In the genomic region with DNA sequence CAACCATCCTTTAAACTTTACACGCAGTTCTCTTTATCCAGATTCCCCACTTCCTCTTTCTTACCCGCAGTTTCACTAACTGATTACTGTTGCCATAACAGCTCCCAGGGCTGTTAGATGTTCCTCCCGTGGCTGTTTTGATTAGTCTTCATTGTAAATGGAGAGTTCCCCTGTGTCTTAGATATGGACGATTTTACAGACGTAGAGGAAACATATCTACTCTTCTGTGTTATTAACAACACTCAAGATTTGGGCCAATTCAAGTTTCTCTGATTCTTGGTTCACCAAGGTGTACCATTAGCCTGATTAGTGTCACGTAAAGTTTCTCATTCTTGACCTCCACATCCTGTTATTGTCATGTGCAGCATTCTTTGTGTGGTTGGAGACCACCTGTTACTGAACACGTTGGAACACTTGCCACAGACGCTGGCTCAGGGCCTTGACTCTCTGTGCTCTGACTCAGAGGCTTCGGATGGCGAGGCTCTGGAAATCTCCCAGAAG, we compare ENCODE assay signal across 14 mouse cellular contexts. TPM values are rescaled to one million over a fixed set of nuclear protein-coding genes. Genes with fewer than 3 reads are reported as not detected.
DNase-seq lines count a peak whose midpoint lies in the region; ATAC-seq lines count a peak whose summit lies in the region.
"Had no signal": no experiment of that assay in that cellular context is flagged by ENCODE, and none has a peak within 500 bp of the region (broad histone marks: within the 10 kb centered on the region; RNA-seq: fewer than 3 reads in every experiment).

No protein-coding gene starts in this region.

- H3K27ac ChIP-seq in heart, embryonic 11.5 days (ENCODE audit: low read depth, low read length) = no peak overlapping the region
- no peak overlapping the region for H3K27ac ChIP-seq in midbrain, embryonic 10.5 days (replicated peaks)
- no peak overlapping the region for H3K27ac ChIP-seq in forebrain, embryonic 16.5 days (ENCODE audit: low read length)
- H3K27ac ChIP-seq in hindbrain, embryonic 13.5 days = no peak overlapping the region
- H3K27ac ChIP-seq: forebrain, embryonic 12.5 days; macrophage had no signal

- DNase-seq in heart, postnatal 4 days = peak; percentile 12
- DNase-seq in c-Kit-positive CD71-negative TER-119-negative erythroid progenitor cells, embryonic 14.5 days (ENCODE audit: low read depth) = peak; percentile 37
- DNase-seq in thymus, adult 18-20 months = peak; percentile 25 to 53
- no peak for DNase-seq in midbrain, embryonic 10.5 days (ENCODE audit: low spot score)
- DNase-seq: cerebellum, postnatal 25 days had no signal

- no peak overlapping the region for H3K4me2 ChIP-seq in heart, embryonic 11.5 days
- no peak overlapping the region for H3K4me2 ChIP-seq in forebrain, embryonic 16.5 days (ENCODE audit: low read length)
- H3K4me2 ChIP-seq in hindbrain, embryonic 13.5 days = no peak overlapping the region
- H3K4me2 ChIP-seq: forebrain, embryonic 12.5 days had no signal

- H3K27me3 ChIP-seq in heart, embryonic 11.5 days (ENCODE audit: control insufficient read depth, insufficient read depth, low read length) = no peaks in the 10 kb centered on the region
- H3K27me3 ChIP-seq in midbrain, embryonic 10.5 days (ENCODE audit: low read depth, poor library complexity, severe bottlenecking) = no peaks in the 10 kb centered on the region
- H3K27me3 ChIP-seq in forebrain, embryonic 16.5 days (replicated peaks; ENCODE audit: control insufficient read depth, insufficient read depth, low read length) = no peaks in the 10 kb centered on the region
- no peaks in the 10 kb centered on the region for H3K27me3 ChIP-seq in hindbrain, embryonic 13.5 days
- H3K27me3 ChIP-seq: forebrain, embryonic 12.5 days had no signal

- no peak for ATAC-seq in heart, embryonic 11.5 days (replicated peaks; ENCODE audit: insufficient number of reproducible peaks, low FRiP score, low TSS enrichment)
- peak; percentile 26 for ATAC-seq in CD4-positive, CD25-positive, alpha-beta regulatory T cell, adult 4 months
- no peak for ATAC-seq in forebrain, embryonic 16.5 days
- ATAC-seq in hindbrain, embryonic 13.5 days (ENCODE audit: low FRiP score) = no peak

- H3K9ac ChIP-seq in heart, embryonic 11.5 days (ENCODE audit: low read depth, low read length) = no peak overlapping the region
- no peak overlapping the region for H3K9ac ChIP-seq in forebrain, embryonic 16.5 days (replicated peaks; ENCODE audit: low read depth, low read length)
- H3K9ac ChIP-seq in hindbrain, embryonic 13.5 days = no peak overlapping the region
- H3K9ac ChIP-seq: forebrain, embryonic 12.5 days had no signal

- H3K36me3 ChIP-seq in heart, embryonic 11.5 days (ENCODE audit: control insufficient read depth, insufficient read depth, low read length) = no peaks in the 10 kb centered on the region
- no peaks in the 10 kb centered on the region for H3K36me3 ChIP-seq in midbrain, embryonic 10.5 days
- no peaks in the 10 kb centered on the region for H3K36me3 ChIP-seq in forebrain, embryonic 16.5 days (ENCODE audit: control insufficient read depth, insufficient read depth)
- H3K36me3 ChIP-seq in hindbrain, embryonic 13.5 days = no peaks in the 10 kb centered on the region
- H3K36me3 ChIP-seq: forebrain, embryonic 12.5 days had no signal

- H3K9me3 ChIP-seq in heart, embryonic 11.5 days (replicated peaks; ENCODE audit: control insufficient read depth, low read length) = no peaks in the 10 kb centered on the region
- no peaks in the 10 kb centered on the region for H3K9me3 ChIP-seq in midbrain, embryonic 10.5 days (replicated peaks)
- no peaks in the 10 kb centered on the region for H3K9me3 ChIP-seq in forebrain, embryonic 16.5 days (ENCODE audit: control insufficient read depth, low read length)
- H3K9me3 ChIP-seq in hindbrain, embryonic 13.5 days = no peaks in the 10 kb centered on the region
- H3K9me3 ChIP-seq: forebrain, embryonic 12.5 days had no signal

- no peaks in the 10 kb centered on the region for H3K4me1 ChIP-seq in heart, embryonic 11.5 days (ENCODE audit: control insufficient read depth, insufficient read depth, low read length)
- peaks cover 7% of the 10 kb centered on the region for H3K4me1 ChIP-seq in midbrain, embryonic 10.5 days
- H3K4me1 ChIP-seq in forebrain, embryonic 16.5 days (replicated peaks; ENCODE audit: control insufficient read depth, insufficient read depth, low read length) = peaks cover 9% of the 10 kb centered on the region; the same call in 1 of the 2 replicates
- H3K4me1 ChIP-seq in hindbrain, embryonic 13.5 days (replicated peaks) = peaks cover 13% of the 10 kb centered on the region

- no peak overlapping the region for H3K4me3 ChIP-seq in heart, embryonic 11.5 days (ENCODE audit: low read depth, low read length)
- H3K4me3 ChIP-seq in midbrain, embryonic 10.5 days = no peak overlapping the region
- no peak overlapping the region for H3K4me3 ChIP-seq in forebrain, embryonic 16.5 days (replicated peaks; ENCODE audit: low read length)
- H3K4me3 ChIP-seq in hindbrain, embryonic 13.5 days = no peak overlapping the region
- H3K4me3 ChIP-seq: forebrain, embryonic 12.5 days had no signal

- WGBS in heart, embryonic 11.5 days (ENCODE audit: insufficient replicate concordance) = 47% methylated on average over 10 of the region's 10 CpGs
- 81% methylated on average over 10 of the region's 10 CpGs for WGBS in midbrain, embryonic 10.5 days
- WGBS in forebrain, embryonic 16.5 days = 77% methylated on average over 10 of the region's 10 CpGs
- WGBS in hindbrain, embryonic 13.5 days = 79% methylated on average over 10 of the region's 10 CpGs

RNA-seq across cellular contexts. Expression of gene Ctla4, which starts 29.5 kb away (rescaled TPM):
- total RNA-seq in heart, postnatal 4 days (2021) = not detected
- 0.09 TPM in 1 of 2 replicates, not detected in the other for polyA plus RNA-seq in heart, embryonic 11.5 days (2014; fragmentation: Nextera tagmentation; extraction: Ambion mirVana)
- polyA plus RNA-seq in CD4-positive, CD25-positive, alpha-beta regulatory T cell, adult 4 months (2017; shearing (Covaris generic)) = 100 to 1,000 TPM; 274 to 291 TPM
- not detected in 2 replicates for polyA plus RNA-seq in midbrain, embryonic 10.5 days (2016; fragmentation: Nextera tagmentation; extraction: Ambion mirVana)
- polyA plus RNA-seq in forebrain, embryonic 16.5 days (2015; fragmentation: Nextera tagmentation; extraction: Ambion mirVana) = not detected in 2 replicates
- polyA plus RNA-seq in hindbrain, embryonic 13.5 days (2015; fragmentation: Nextera tagmentation; extraction: Ambion mirVana) = not detected in 2 replicates
- total RNA-seq: left cerebral cortex, postnatal 14 days had no signal
- polyA plus RNA-seq: forebrain, embryonic 12.5 days; kidney, embryonic 14.5 days; macrophage; neural tube, embryonic 14.5 days had no signal

Comparison
In these comparisons a context has a peak if more than half of its experiments do, and no peak if none do; other contexts are left out.
1. RNA of gene Ctla4, which starts 29.5 kb away (polyA plus RNA-seq): 274 to 291 TPM in CD4-positive, CD25-positive, alpha-beta regulatory T cell, adult 4 months; 0.09 TPM in heart, embryonic 11.5 days, not detected in midbrain, embryonic 10.5 days, not detected in forebrain, embryonic 16.5 days and not detected in hindbrain, embryonic 13.5 days; every median in the first group is over 100 times any median in the second.